Comparison of ENCODE assay signal across 42 mouse cellular contexts in the genomic region with DNA sequence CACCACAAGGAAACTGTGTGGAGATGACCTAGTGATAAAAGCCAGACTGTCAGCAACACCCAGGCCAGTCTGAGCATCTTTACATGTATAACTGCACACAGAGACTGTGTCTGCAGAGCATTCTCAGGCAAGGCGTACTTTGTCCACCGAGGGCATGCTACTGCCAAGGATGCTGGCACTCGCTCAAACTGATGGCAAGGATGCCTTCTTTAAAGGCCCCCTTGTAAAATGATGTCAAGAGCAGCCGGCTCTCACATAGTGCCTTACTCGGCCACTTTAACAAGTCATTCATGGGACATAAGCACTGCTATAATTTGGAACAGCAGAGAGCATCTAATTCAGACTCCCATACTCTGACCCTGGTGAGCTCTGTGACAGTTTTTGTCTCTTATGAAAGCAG. TPM values are rescaled to one million over a fixed set of nuclear protein-coding genes. Genes with fewer than 3 reads are reported as not detected.
DNase-seq lines count a peak whose midpoint lies in the region; ATAC-seq and TF ChIP-seq lines count a peak whose summit lies in the region.
"Had no signal": no experiment of that assay in that cellular context is flagged by ENCODE, and none has a peak within 500 bp of the region (broad histone marks: within the 10 kb centered on the region; RNA-seq: fewer than 3 reads in every experiment).

No protein-coding gene starts in this region.

- H3K9ac ChIP-seq in hindbrain, postnatal 0 days (replicated peaks; ENCODE audit: low read length): no peak overlapping the region
- no peak overlapping the region for H3K9ac ChIP-seq in midbrain, embryonic 14.5 days (replicated peaks; ENCODE audit: low read length)
- H3K9ac ChIP-seq in midbrain, embryonic 11.5 days (ENCODE audit: low read length): no peak overlapping the region
- H3K9ac ChIP-seq: heart, embryonic 15.5 days; hindbrain, embryonic 15.5 days; liver, embryonic 14.5 days; neural tube, embryonic 12.5 days had no signal

- no peak overlapping the region for H3K4me3 ChIP-seq in hindbrain, postnatal 0 days (ENCODE audit: low read length)
- no peak overlapping the region for H3K4me3 ChIP-seq in hindbrain, embryonic 10.5 days
- no peak overlapping the region for H3K4me3 ChIP-seq in midbrain, embryonic 14.5 days (replicated peaks; ENCODE audit: low read depth, low read length)
- no peak overlapping the region for H3K4me3 ChIP-seq in midbrain, embryonic 11.5 days (ENCODE audit: low read depth, low read length)
- H3K4me3 ChIP-seq: erythroblast, embryonic 14.5 days; heart, embryonic 10.5 days; heart, embryonic 15.5 days; hindbrain, embryonic 15.5 days; myocyte; neural tube, embryonic 12.5 days had no signal

- no peak overlapping the region for H3K27ac ChIP-seq in hindbrain, postnatal 0 days
- H3K27ac ChIP-seq in hindbrain, embryonic 10.5 days: no peak overlapping the region
- no peak overlapping the region for H3K27ac ChIP-seq in midbrain, embryonic 14.5 days (replicated peaks; ENCODE audit: low read depth, low read length)
- H3K27ac ChIP-seq in midbrain, embryonic 11.5 days (ENCODE audit: low read depth, low read length): no peak overlapping the region
- H3K27ac ChIP-seq: heart, embryonic 10.5 days; heart, embryonic 15.5 days; hindbrain, embryonic 15.5 days; kidney, postnatal 0 days; liver, embryonic 14.5 days; macrophage; neural tube, embryonic 12.5 days had no signal

- peak; percentile 44 for ATAC-seq in hindbrain, postnatal 0 days
- ATAC-seq in midbrain, embryonic 14.5 days (ENCODE audit: low FRiP score, low TSS enrichment): no peak
- ATAC-seq in midbrain, embryonic 11.5 days (ENCODE audit: low FRiP score): no peak
- ATAC-seq: intestine, embryonic 16.5 days; midbrain, embryonic 16.5 days had no signal

- H3K9me3 ChIP-seq in hindbrain, postnatal 0 days (ENCODE audit: low read length): no peaks in the 10 kb centered on the region
- no peaks in the 10 kb centered on the region for H3K9me3 ChIP-seq in hindbrain, embryonic 10.5 days
- H3K9me3 ChIP-seq in midbrain, embryonic 14.5 days (ENCODE audit: control insufficient read depth, low read length): no peaks in the 10 kb centered on the region
- no peaks in the 10 kb centered on the region for H3K9me3 ChIP-seq in midbrain, embryonic 11.5 days (ENCODE audit: control insufficient read depth, low read length)
- H3K9me3 ChIP-seq: G1E; heart, embryonic 10.5 days; heart, embryonic 15.5 days; hindbrain, embryonic 15.5 days; neural tube, embryonic 12.5 days had no signal

- DNase-seq in cerebellum, postnatal 14 days: peak; percentile 46 to 68
- DNase-seq in cerebellum, adult 8-10 months: no peak
- DNase-seq in hindbrain, postnatal 0 days (ENCODE audit: low spot score): peak; percentile 82
- no peak for DNase-seq in hindbrain, embryonic 10.5 days (ENCODE audit: low spot score)
- DNase-seq in midbrain, embryonic 14.5 days: peak; percentile 51
- DNase-seq in midbrain, embryonic 11.5 days (ENCODE audit: low spot score, missing footprints): no peak
- peak; percentile 29 for DNase-seq in right cerebral cortex, postnatal 14 days
- no peak for DNase-seq in right cerebral cortex, adult 18-20 months
- DNase-seq: adrenal gland, adult 8-10 months; cerebellum, adult 9-11 months; gastrocnemius, postnatal 25 days; heart, adult 11 months; kidney, adult 8-10 months; kidney, postnatal 4 days; layer of hippocampus, adult 9-11 months; liver; lung, adult 2 months; lung, postnatal 10 days; spleen, adult 18-20 months; thymus, postnatal 14 days had no signal

- WGBS in hindbrain, postnatal 0 days: 34% methylated on average over 5 of the region's 5 CpGs
- 87% methylated on average over 5 of the region's 5 CpGs for WGBS in hindbrain, embryonic 10.5 days
- 59% methylated on average over 5 of the region's 5 CpGs for WGBS in midbrain, embryonic 14.5 days
- 71% methylated on average over 5 of the region's 5 CpGs for WGBS in midbrain, embryonic 11.5 days

- H3K4me2 ChIP-seq in hindbrain, postnatal 0 days (ENCODE audit: low read depth, low read length): no peak overlapping the region
- H3K4me2 ChIP-seq in midbrain, embryonic 14.5 days (ENCODE audit: low read length): no peak overlapping the region
- H3K4me2 ChIP-seq in midbrain, embryonic 11.5 days: no peak overlapping the region
- H3K4me2 ChIP-seq: heart, embryonic 15.5 days; hindbrain, embryonic 15.5 days; neural tube, embryonic 12.5 days had no signal

- H3K36me3 ChIP-seq in hindbrain, postnatal 0 days (ENCODE audit: insufficient read depth, low read length): no peaks in the 10 kb centered on the region
- H3K36me3 ChIP-seq in hindbrain, embryonic 10.5 days: no peaks in the 10 kb centered on the region
- no peaks in the 10 kb centered on the region for H3K36me3 ChIP-seq in midbrain, embryonic 14.5 days (ENCODE audit: control insufficient read depth, insufficient read depth, low read length)
- no peaks in the 10 kb centered on the region for H3K36me3 ChIP-seq in midbrain, embryonic 11.5 days (ENCODE audit: control insufficient read depth, insufficient read depth, low read length)
- H3K36me3 ChIP-seq: G1E; heart, embryonic 10.5 days; heart, embryonic 15.5 days; hindbrain, embryonic 15.5 days; neural tube, embryonic 12.5 days had no signal

- peaks cover 14% of the 10 kb centered on the region for H3K27me3 ChIP-seq in hindbrain, postnatal 0 days (ENCODE audit: insufficient read depth, low read length)
- peaks cover 96% of the 10 kb centered on the region for H3K27me3 ChIP-seq in hindbrain, embryonic 10.5 days (ENCODE audit: insufficient read depth, poor library complexity, severe bottlenecking)
- peaks cover 74% of the 10 kb centered on the region for H3K27me3 ChIP-seq in midbrain, embryonic 14.5 days (ENCODE audit: control insufficient read depth, insufficient read depth, low read length)
- H3K27me3 ChIP-seq in midbrain, embryonic 11.5 days (ENCODE audit: control insufficient read depth, insufficient read depth, low read length): peaks cover 67% of the 10 kb centered on the region

- peaks cover 8% of the 10 kb centered on the region; the same call in 1 of the 2 replicates for H3K4me1 ChIP-seq in hindbrain, postnatal 0 days (ENCODE audit: insufficient read depth, low read length)
- H3K4me1 ChIP-seq in hindbrain, embryonic 10.5 days (replicated peaks): peaks cover 16% of the 10 kb centered on the region
- peaks cover 16% of the 10 kb centered on the region for H3K4me1 ChIP-seq in midbrain, embryonic 14.5 days (ENCODE audit: control insufficient read depth, insufficient read depth, low read length)
- H3K4me1 ChIP-seq in midbrain, embryonic 11.5 days (ENCODE audit: control insufficient read depth, insufficient read depth, low read length): peaks cover 4% of the 10 kb centered on the region; the same call in 1 of the 2 replicates

- 0 out of 2 replicates have a peak, but pooled peaks have one; percentile 1 for TF ChIP-seq CTCF in hindbrain, postnatal 0 days (IDR thresholded peaks at IDR 0.05; ENCODE audit: low read depth)

RNA-seq across cellular contexts. Expression of gene A230072I06Rik, which starts 36.6 kb away (rescaled TPM):
- 0.36 and 0.63 TPM in 2 replicates for total RNA-seq in hindbrain, postnatal 0 days (2014; rRNA removed)
- polyA plus RNA-seq in hindbrain, postnatal 0 days (2015; fragmentation: Nextera tagmentation; extraction: Ambion mirVana): not detected in 2 replicates
- not detected in 2 replicates for polyA plus RNA-seq in hindbrain, embryonic 10.5 days (2016; fragmentation: Nextera tagmentation; extraction: Ambion mirVana)
- polyA plus RNA-seq in midbrain, embryonic 14.5 days (2014; fragmentation: Nextera tagmentation; extraction: Ambion mirVana): not detected in 2 replicates
- polyA plus RNA-seq in midbrain, embryonic 11.5 days (2014; fragmentation: Nextera tagmentation; extraction: Ambion mirVana): not detected in 2 replicates
- total RNA-seq: adrenal gland, adult 8-10 months; adrenal gland, postnatal 4 days; gastrocnemius, adult 18-20 months; gastrocnemius, postnatal 25 days; heart, postnatal 25 days; left cerebral cortex, adult 8-10 months; megakaryocyte-erythroid progenitor cell, adult 5-6 weeks had no signal
- polyA plus RNA-seq: cortical plate, adult 2 months; embryonic facial prominence, embryonic 14.5 days; erythroblast, embryonic 14.5 days; forebrain, embryonic 11.5 days; G1E; heart, embryonic 10.5 days; heart, embryonic 15.5 days; intestine, embryonic 16.5 days; kidney, postnatal 0 days; limb, embryonic 11.5 days; liver, embryonic 14.5 days; lung, adult 2 months; macrophage; midbrain, embryonic 16.5 days; myocyte; neural tube, embryonic 12.5 days; urinary bladder, adult 2 months had no signal

Comparison
In these comparisons a context has a peak if more than half of its experiments do, and no peak if none do; other contexts are left out.
1. DNase-seq: peak in cerebellum, postnatal 14 days (2 of 2), hindbrain, postnatal 0 days (single experiment), midbrain, embryonic 14.5 days (single experiment) and right cerebral cortex, postnatal 14 days (single experiment); none in cerebellum, adult 8-10 months (single experiment), hindbrain, embryonic 10.5 days (single experiment), midbrain, embryonic 11.5 days (single experiment) and right cerebral cortex, adult 18-20 months (single experiment).